Mouse (Mus musculus): Measurements from ENCODE around the gene Tubb2a. TPM values are rescaled to one million over a fixed set of nuclear protein-coding genes. Genes with fewer than 3 reads are reported as not detected.

Gene Tubb2a
- polyA plus RNA-seq, 1 experiment from 2014 or later = 3,281 TPM

GRCm38 (mm10) chr13:34046421-34047012, 31.3 kb downstream of the Tubb2a start:
- Histone ChIP-seq H3K27me3 (replicated peaks) (no peaks in the 10 kb centered on the region), H3K36me3 (peaks cover 15% of the 10 kb centered on the region), H3K4me3 (replicated peaks) (no peak overlapping the region), H3K9me3 (replicated peaks) (no peaks in the 10 kb centered on the region), H3K9ac (replicated peaks) (no peak overlapping the region), H3K27ac (replicated peaks) (peak overlapping the region; percentile 33; the same call in 1 of the 2 replicates), H3K4me2 (no peak overlapping the region), H3K4me1 (peaks cover 8% of the 10 kb centered on the region)
- 42% methylated on average over 11 of the region's 11 CpGs for WGBS
- peak; percentile 92 for ATAC-seq (ENCODE audit: low FRiP score)

DNA sequence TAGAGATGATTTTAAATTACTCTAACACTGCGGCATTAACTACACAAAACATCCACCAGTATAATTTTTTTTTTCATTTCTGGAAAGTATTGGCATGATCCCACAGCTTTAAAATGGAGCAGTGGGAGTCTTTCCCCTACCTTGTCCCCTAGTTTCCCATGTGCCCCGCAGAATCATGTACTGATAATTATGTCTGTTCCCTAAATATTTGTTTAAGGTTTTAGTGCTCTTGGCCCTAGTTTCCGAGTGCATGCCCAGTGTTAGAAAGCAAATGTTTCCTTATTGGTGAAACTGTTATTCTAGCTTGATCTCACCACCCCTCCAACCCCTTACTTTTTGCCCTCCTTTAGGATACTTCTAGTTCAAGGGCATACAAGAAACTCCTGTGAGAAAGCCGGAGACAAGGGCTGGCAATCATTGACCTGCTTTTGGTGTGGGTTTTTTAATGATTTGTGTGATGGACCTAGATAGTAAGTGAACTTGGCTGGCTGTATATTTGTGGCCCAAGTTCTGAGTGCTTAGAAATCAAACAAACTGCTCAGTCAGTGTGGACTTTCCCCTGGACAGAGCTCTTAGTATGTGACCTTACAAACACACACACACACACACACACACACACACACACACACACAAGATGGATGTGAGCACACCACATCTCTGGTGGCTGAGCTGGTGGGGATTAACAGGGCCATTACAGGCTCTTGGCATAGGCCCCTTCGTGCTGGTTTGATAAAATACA, 32.1 kb downstream of the Tubb2a start:
- 66% methylated on average over 5 of the region's 5 CpGs for WGBS
- Histone ChIP-seq H3K4me1 (peaks cover 8% of the 10 kb centered on the region), H3K27me3 (replicated peaks) (no peaks in the 10 kb centered on the region), H3K27ac (replicated peaks) (no peak overlapping the region), H3K36me3 (peaks cover 15% of the 10 kb centered on the region), H3K4me3 (replicated peaks) (no peak overlapping the region), H3K9me3 (replicated peaks) (no peaks in the 10 kb centered on the region), H3K9ac (replicated peaks) (no peak overlapping the region), H3K4me2 (no peak overlapping the region)
- ATAC-seq (ENCODE audit: low FRiP score) = no peak

- no peak overlapping the region for H3K9ac ChIP-seq (replicated peaks)
- H3K27ac ChIP-seq (replicated peaks) = no peak overlapping the region
- H3K27me3 ChIP-seq (replicated peaks) = no peaks in the 10 kb centered on the region
- H3K9me3 ChIP-seq (replicated peaks) = no peaks in the 10 kb centered on the region
- WGBS = 86% methylated on average over 7 of the region's 7 CpGs
- no peak overlapping the region for H3K4me3 ChIP-seq (replicated peaks)
- ATAC-seq (ENCODE audit: low FRiP score) = no peak
- H3K36me3 ChIP-seq = peaks cover 11% of the 10 kb centered on the region; the same call in 1 of the 2 replicates
- peaks cover 12% of the 10 kb centered on the region for H3K4me1 ChIP-seq
- H3K4me2 ChIP-seq = no peak overlapping the region
These were observed 34.0 kb downstream of the Tubb2a start for GRCm38 (mm10) chr13:34043716-34044393.

- Histone ChIP-seq H3K4me2 (no peak overlapping the region), H3K4me1 (peaks cover 25% of the 10 kb centered on the region), H3K9ac (replicated peaks) (no peak overlapping the region), H3K27me3 (replicated peaks) (no peaks in the 10 kb centered on the region), H3K36me3 (no peaks in the 10 kb centered on the region), H3K27ac (replicated peaks) (no peak overlapping the region), H3K4me3 (replicated peaks) (no peak overlapping the region), H3K9me3 (replicated peaks) (no peaks in the 10 kb centered on the region)
- ATAC-seq (ENCODE audit: low FRiP score) = no peak
- 92% methylated on average over 3 of the region's 3 CpGs for WGBS
These were observed 37.7 kb downstream of the Tubb2a start for GRCm38 (mm10) chr13:34040091-34040490.

DNA sequence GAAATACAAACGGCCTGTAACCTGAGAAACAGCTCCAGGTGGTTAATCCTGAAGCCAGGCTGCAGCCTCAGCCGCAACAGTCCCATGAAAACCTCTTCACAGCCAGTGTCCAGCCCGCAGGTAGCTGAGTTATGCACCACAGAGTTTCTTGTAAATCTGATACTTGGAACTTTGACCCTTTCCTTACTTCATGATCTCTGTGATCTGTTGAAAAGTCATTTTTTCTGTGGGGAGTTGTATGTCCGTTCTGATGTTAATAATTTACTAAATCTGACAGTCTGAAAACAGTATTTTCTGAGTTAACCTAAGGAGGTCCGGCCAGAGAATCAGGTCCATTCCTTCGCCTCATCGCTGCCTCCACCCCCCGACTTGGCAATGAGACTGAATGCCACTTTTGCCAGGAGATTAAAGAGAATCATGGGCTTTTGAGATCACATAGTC, 38.9 kb downstream of the Tubb2a start:
- no peaks in the 10 kb centered on the region for H3K27me3 ChIP-seq (replicated peaks)
- WGBS = 53% methylated on average over 8 of the region's 8 CpGs
- peaks cover 2% of the 10 kb centered on the region; the same call in 1 of the 2 replicates for H3K36me3 ChIP-seq
- H3K4me2 ChIP-seq = peak overlapping the region; percentile 73
- no peaks in the 10 kb centered on the region for H3K9me3 ChIP-seq (replicated peaks)
- ATAC-seq (ENCODE audit: low FRiP score) = no peak
- no peak overlapping the region for H3K27ac ChIP-seq (replicated peaks)
- H3K9ac ChIP-seq (replicated peaks) = 0 out of 2 replicates have a peak overlapping the region, but pooled peaks have one; percentile 6
- H3K4me1 ChIP-seq = peaks cover 25% of the 10 kb centered on the region
- H3K4me3 ChIP-seq (replicated peaks) = peak overlapping the region; percentile 76

DNA sequence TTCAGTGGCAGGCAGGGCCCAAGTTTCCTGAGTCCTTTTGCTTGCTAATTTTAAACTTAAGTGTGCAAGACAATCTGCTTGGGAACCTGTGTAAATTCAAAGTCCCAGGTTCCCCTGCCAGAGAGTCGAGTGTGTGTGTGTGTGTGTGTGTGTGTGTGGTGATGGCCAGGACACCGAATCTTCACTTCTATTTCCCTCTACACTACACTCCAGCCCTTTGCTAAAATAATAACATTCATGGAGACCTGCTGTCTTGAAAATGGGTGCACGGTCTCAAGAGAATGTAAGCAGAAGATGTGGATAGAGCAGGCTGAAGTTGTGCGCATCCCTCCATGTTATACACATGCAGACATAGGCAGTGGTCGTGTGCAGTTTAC, 39.8 kb downstream of the Tubb2a start:
- Histone ChIP-seq H3K27me3 (replicated peaks) (no peaks in the 10 kb centered on the region), H3K4me2 (peak overlapping the region; percentile 73), H3K4me1 (peaks cover 25% of the 10 kb centered on the region), H3K36me3 (peaks cover 11% of the 10 kb centered on the region), H3K9ac (replicated peaks) (peak overlapping the region; percentile 90), H3K4me3 (replicated peaks) (peak overlapping the region; percentile 76), H3K27ac (replicated peaks) (peak overlapping the region; percentile 92), H3K9me3 (replicated peaks) (no peaks in the 10 kb centered on the region)
- peak; percentile 11; the same call in 1 of the 2 replicates for ATAC-seq (ENCODE audit: low FRiP score)
- WGBS = 39% methylated on average over 5 of the region's 5 CpGs

GRCm38 (mm10) chr13:34037172-34038055, 40.4 kb downstream of the Tubb2a start, which contains the start of gene Bphl:
TSS of gene Bphl (plus strand) at chr13:34037597.
- WGBS = 1% methylated on average over 37 of the region's 37 CpGs

GRCm38 (mm10) chr13:34036726-34037125, 41.1 kb downstream of the Tubb2a start:
- 85% methylated on average over 5 of the region's 5 CpGs for WGBS
- Histone ChIP-seq H3K27ac (replicated peaks) (peak overlapping the region; percentile 92), H3K4me2 (peak overlapping the region; percentile 73; the same call in 1 of the 2 replicates), H3K36me3 (peaks cover 12% of the 10 kb centered on the region), H3K4me1 (peaks cover 20% of the 10 kb centered on the region), H3K4me3 (replicated peaks) (no peak overlapping the region), H3K27me3 (replicated peaks) (no peaks in the 10 kb centered on the region), H3K9me3 (replicated peaks) (no peaks in the 10 kb centered on the region), H3K9ac (replicated peaks) (no peak overlapping the region)
- ATAC-seq (ENCODE audit: low FRiP score) = peak; percentile 6; the same call in 1 of the 2 replicates

More at GRCm38 (mm10) chr13:34037172-34038055, 40.4 kb downstream of the Tubb2a start, which contains the start of gene Bphl:
- no peaks in the 10 kb centered on the region for H3K9me3 ChIP-seq (replicated peaks)
- peak; percentile 95 for ATAC-seq (ENCODE audit: low FRiP score)
- H3K36me3 ChIP-seq = peaks cover 12% of the 10 kb centered on the region
- peaks cover 22% of the 10 kb centered on the region for H3K4me1 ChIP-seq
- no peaks in the 10 kb centered on the region for H3K27me3 ChIP-seq (replicated peaks)
- H3K27ac ChIP-seq (replicated peaks) = peak within 1 kb of the TSS; percentile 92
- peak within 1 kb of the TSS; percentile 73 for H3K4me2 ChIP-seq
- peak within 1 kb of the TSS; percentile 76 for H3K4me3 ChIP-seq (replicated peaks)
- peak within 1 kb of the TSS; percentile 90 for H3K9ac ChIP-seq (replicated peaks)

DNA sequence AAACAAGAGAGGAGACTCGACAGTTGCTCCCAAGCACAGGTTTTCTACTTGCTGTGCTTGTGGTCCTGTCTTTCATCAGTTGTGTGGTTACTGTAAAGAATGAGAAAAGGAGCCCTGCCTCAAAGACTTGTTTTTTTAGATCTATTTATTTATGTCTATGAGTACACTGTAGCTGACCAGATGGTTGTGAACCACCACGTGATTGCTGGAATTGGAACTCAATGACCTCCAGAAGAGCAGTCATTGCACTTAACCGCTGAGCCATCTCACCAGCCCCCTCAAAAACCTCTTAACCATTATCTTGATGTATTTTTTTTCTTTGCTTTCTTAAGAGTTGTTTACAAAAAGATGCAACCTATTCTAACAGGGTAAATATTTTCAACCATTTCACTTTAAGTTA, 42.4 kb downstream of the Tubb2a start:
- peaks cover 20% of the 10 kb centered on the region for H3K4me1 ChIP-seq
- no peaks in the 10 kb centered on the region for H3K27me3 ChIP-seq (replicated peaks)
- peaks cover 16% of the 10 kb centered on the region for H3K36me3 ChIP-seq
- no peak overlapping the region for H3K27ac ChIP-seq (replicated peaks)
- 91% methylated on average over 3 of the region's 3 CpGs for WGBS
- H3K4me3 ChIP-seq (replicated peaks) = no peak overlapping the region
- no peaks in the 10 kb centered on the region for H3K9me3 ChIP-seq (replicated peaks)
- no peak for ATAC-seq (ENCODE audit: low FRiP score)
- H3K4me2 ChIP-seq = no peak overlapping the region
- no peak overlapping the region for H3K9ac ChIP-seq (replicated peaks)

DNA sequence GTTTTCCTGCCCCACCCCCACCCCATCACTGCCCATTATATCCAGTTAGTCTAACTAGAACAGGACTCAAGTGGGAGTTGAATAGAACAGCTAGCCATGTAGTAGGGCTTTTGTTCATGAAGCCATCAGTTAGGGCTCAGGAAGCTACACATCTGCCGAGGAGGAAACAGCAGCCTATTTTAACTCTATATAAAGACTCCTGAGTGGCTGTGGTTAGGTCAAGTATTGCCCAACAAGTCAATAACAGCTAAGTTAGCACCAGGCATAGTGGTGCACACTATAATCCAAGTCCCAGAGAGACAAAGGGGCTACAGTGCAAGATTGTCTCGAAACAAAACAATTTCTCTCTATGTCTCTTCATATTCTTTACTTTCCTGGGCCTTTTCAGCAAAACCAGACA, 45.8 kb downstream of the Tubb2a start:
- no peaks in the 10 kb centered on the region for H3K27me3 ChIP-seq (replicated peaks)
- WGBS = 67% methylated on average over 2 of the region's 2 CpGs
- no peak overlapping the region for H3K9ac ChIP-seq (replicated peaks)
- no peak overlapping the region for H3K27ac ChIP-seq (replicated peaks)
- ATAC-seq (ENCODE audit: low FRiP score) = no peak
- peaks cover 27% of the 10 kb centered on the region for H3K36me3 ChIP-seq
- H3K4me1 ChIP-seq = peaks cover 3% of the 10 kb centered on the region
- no peak overlapping the region for H3K4me2 ChIP-seq
- H3K9me3 ChIP-seq (replicated peaks) = no peaks in the 10 kb centered on the region
- no peak overlapping the region for H3K4me3 ChIP-seq (replicated peaks)
